Comparison of ENCODE assay signal across 7 mouse cellular contexts in genomic region chr11:109030486-109030885, GRCm38 (mm10).
DNase-seq lines count a peak whose midpoint lies in the region; ATAC-seq and TF ChIP-seq lines count a peak whose summit lies in the region.

No protein-coding gene starts in this region.

- ATAC-seq in liver, embryonic 11.5 days (replicated peaks; ENCODE audit: low FRiP score) = no peak
- ATAC-seq in liver, embryonic 14.5 days (ENCODE audit: insufficient read depth) = no peak

- 10% methylated on average over 3 of the region's 3 CpGs for WGBS in liver, adult 2 months
- WGBS in liver, embryonic 11.5 days = 13% methylated on average over 3 of the region's 3 CpGs
- 14% methylated on average over 3 of the region's 3 CpGs for WGBS in liver, embryonic 14.5 days (ENCODE audit: insufficient replicate concordance)
- whole genome bisulfite sequencing in small intestine, adult 2 months = 14% methylated on average over 3 of the region's 3 CpGs

- TF ChIP-seq CTCF in liver, adult 2 months (IDR thresholded peaks at IDR 0.05; ENCODE audit: low read depth, low read length) = peak; percentile 73
- peak; percentile 49 for TF ChIP-seq CTCF in liver, embryonic 14.5 days (IDR thresholded peaks at IDR 0.05; ENCODE audit: low read depth)
- peak; percentile 54; the same call in 1 of the 2 replicates for TF ChIP-seq CTCF in small intestine, adult 2 months (IDR thresholded peaks at IDR 0.05; ENCODE audit: extremely low read depth, insufficient read length, insufficient replicate concordance, low read depth, low read length)

- peak; percentile 59 for DNase-seq in liver, adult 2 months (ENCODE audit: extremely low read depth, low read depth, low spot score)
- DNase-seq in liver, embryonic 11.5 days (ENCODE audit: low spot score) = no peak
- peak; percentile 26 for DNase-seq in WW6 (ENCODE audit: low read depth, low spot score)
- peak; percentile 84 to 85 for DNase-seq in cerebellum, postnatal 10 days
- DNase-seq in heart, postnatal 14 days = peak; percentile 43 to 63
- DNase-seq in liver, embryonic 14.5 days (ENCODE audit: low read depth in 3 of 3, low spot score in 3 of 3) = no peak

- no peak overlapping the region for H3K9ac ChIP-seq in liver, adult 2 months (ENCODE audit: low read depth, low read length)
- no peak overlapping the region for H3K9ac ChIP-seq in liver, embryonic 11.5 days (ENCODE audit: low read depth, low read length)
- no peak overlapping the region for H3K9ac ChIP-seq in liver, embryonic 14.5 days (replicated peaks)

- intact Hi-C loops in heart, postnatal 14 days (cut with DNase I) = loop anchor here (2.0 to 5.0 kb wide), 2 partner anchors 106 to 578 kb away; no protein-coding TSS in a partner anchor

- H3K79me2 ChIP-seq in liver, adult 2 months (ENCODE audit: control insufficient read depth, insufficient read depth, low read length) = no peaks in the 10 kb centered on the region

- TF ChIP-seq POLR2A in liver, adult 2 months (IDR thresholded peaks at IDR 0.05; ENCODE audit: extremely low read depth, insufficient read depth, low read length) = no peak
- TF ChIP-seq POLR2A in small intestine, adult 2 months (IDR thresholded peaks at IDR 0.05; ENCODE audit: low read depth, low read length) = no peak

- H3K27me3 ChIP-seq in liver, adult 2 months (ENCODE audit: control insufficient read depth, insufficient read depth, low read length) = no peaks in the 10 kb centered on the region
- H3K27me3 ChIP-seq in liver, embryonic 11.5 days (replicated peaks; ENCODE audit: control insufficient read depth, insufficient read depth, low read length) = peaks cover 3% of the 10 kb centered on the region; the same call in 1 of the 2 replicates
- no peaks in the 10 kb centered on the region for H3K27me3 ChIP-seq in liver, embryonic 14.5 days (ENCODE audit: control insufficient read depth, insufficient read depth, low read length)
- H3K27me3 ChIP-seq in small intestine, adult 2 months (ENCODE audit: control insufficient read depth, insufficient read depth, low read length) = no peaks in the 10 kb centered on the region

- H3K4me3 ChIP-seq in liver, adult 2 months (ENCODE audit: insufficient read depth, low read depth, low read length) = no peak overlapping the region
- no peak overlapping the region for H3K4me3 ChIP-seq in liver, embryonic 11.5 days (ENCODE audit: low read depth, low read length)
- H3K4me3 ChIP-seq in liver, embryonic 14.5 days (ENCODE audit: insufficient read depth in 1 of 2, low read depth in 2 of 2, low read length in 2 of 2) = no peak overlapping the region
- no peak overlapping the region for H3K4me3 ChIP-seq in small intestine, adult 2 months (ENCODE audit: low read depth, low read length)

- no peaks in the 10 kb centered on the region for H3K36me3 ChIP-seq in liver, adult 2 months (ENCODE audit: control insufficient read depth, insufficient read depth, low read length)
- H3K36me3 ChIP-seq in liver, embryonic 11.5 days (ENCODE audit: control insufficient read depth, insufficient read depth, low read length) = no peaks in the 10 kb centered on the region
- H3K36me3 ChIP-seq in liver, embryonic 14.5 days (replicated peaks; ENCODE audit: control insufficient read depth, insufficient read depth, low read depth) = no peaks in the 10 kb centered on the region
- H3K36me3 ChIP-seq in small intestine, adult 2 months (ENCODE audit: control insufficient read depth, insufficient read depth, low read length) = no peaks in the 10 kb centered on the region

- no peak for TF ChIP-seq EP300 in liver, embryonic 14.5 days (IDR thresholded peaks at IDR 0.05; ENCODE audit: low read depth)

- H3K4me2 ChIP-seq in liver, embryonic 11.5 days = no peak overlapping the region
- H3K4me2 ChIP-seq in liver, embryonic 14.5 days (ENCODE audit: low read depth) = no peak overlapping the region

- no peaks in the 10 kb centered on the region for H3K4me1 ChIP-seq in liver, adult 2 months (ENCODE audit: control insufficient read depth, insufficient read depth, low read length)
- H3K4me1 ChIP-seq in liver, embryonic 11.5 days (replicated peaks; ENCODE audit: control insufficient read depth, insufficient read depth, low read length) = no peaks in the 10 kb centered on the region
- H3K4me1 ChIP-seq in liver, embryonic 14.5 days (replicated peaks; ENCODE audit: control insufficient read depth in 2 of 2, insufficient read depth in 2 of 2, low read length in 1 of 2) = no peaks in the 10 kb centered on the region
- H3K4me1 ChIP-seq in small intestine, adult 2 months (ENCODE audit: control insufficient read depth, insufficient read depth, insufficient read length, low read length) = no peaks in the 10 kb centered on the region

- no peak overlapping the region for H3K27ac ChIP-seq in liver, adult 2 months (replicated peaks; ENCODE audit: insufficient read depth, low read depth, low read length)
- H3K27ac ChIP-seq in liver, embryonic 11.5 days (ENCODE audit: low read depth, low read length) = no peak overlapping the region
- no peak overlapping the region for H3K27ac ChIP-seq in liver, embryonic 14.5 days
- no peak overlapping the region for H3K27ac ChIP-seq in small intestine, adult 2 months (ENCODE audit: insufficient read depth, low read depth, low read length)

- no peaks in the 10 kb centered on the region for H3K9me3 ChIP-seq in liver, embryonic 11.5 days (ENCODE audit: control insufficient read depth, low read length)
- H3K9me3 ChIP-seq in liver, embryonic 14.5 days (ENCODE audit: control insufficient read depth, low read length) = no peaks in the 10 kb centered on the region

Comparison
In these comparisons a context has a peak if more than half of its experiments do, and no peak if none do; other contexts are left out.
1. DNase-seq: peak in liver, adult 2 months (single experiment), WW6 (single experiment), cerebellum, postnatal 10 days (2 of 2) and heart, postnatal 14 days (2 of 2); none in liver, embryonic 11.5 days (single experiment) and liver, embryonic 14.5 days (0 of 3).
2. Peak in every context shown above with its lines, with median percentiles within 50 percentile points of each other: CTCF ChIP-seq.